Comparison of ENCODE assay signal across 36 mouse cellular contexts in genomic region chr13:53439957-53440356, GRCm38 (mm10). TPM values are rescaled to one million over a fixed set of nuclear protein-coding genes. Genes with fewer than 3 reads are reported as not detected.
"Had no signal": no experiment of that assay in that cellular context is flagged by ENCODE, and none has a peak within 500 bp of the region (broad histone marks: within the 10 kb centered on the region; RNA-seq: fewer than 3 reads in every experiment).

No protein-coding gene starts in this region.

- H3K4me3 ChIP-seq: limb, embryonic 10.5 days; limb, embryonic 12.5 days; limb, embryonic 13.5 days; limb, embryonic 15.5 days; liver, embryonic 12.5 days; liver, embryonic 13.5 days; liver, embryonic 15.5 days; lung, embryonic 15.5 days; megakaryocyte, embryonic 14.5 days; midbrain, embryonic 10.5 days; midbrain, embryonic 12.5 days; midbrain, embryonic 13.5 days; midbrain, embryonic 15.5 days; myocyte had no signal

- H3K4me1 ChIP-seq: liver, embryonic 15.5 days; lung, embryonic 15.5 days; midbrain, embryonic 12.5 days had no signal

- H3K27me3 ChIP-seq: liver, embryonic 12.5 days; liver, embryonic 13.5 days; liver, embryonic 15.5 days; lung, embryonic 15.5 days had no signal

- ATAC-seq: liver, embryonic 12.5 days; liver, postnatal 0 days; lung, postnatal 0 days; midbrain, embryonic 13.5 days; midbrain, embryonic 15.5 days; midbrain, embryonic 16.5 days had no signal

- H3K4me2 ChIP-seq: limb, embryonic 12.5 days; limb, embryonic 13.5 days; limb, embryonic 15.5 days; liver, embryonic 11.5 days; liver, embryonic 12.5 days; liver, embryonic 13.5 days; liver, embryonic 15.5 days; lung, embryonic 14.5 days; lung, embryonic 15.5 days; midbrain, embryonic 11.5 days; midbrain, embryonic 12.5 days; midbrain, embryonic 13.5 days; midbrain, embryonic 15.5 days had no signal

- DNase-seq: left cerebral cortex, postnatal 4 days; liver; liver, embryonic 13.5 days; liver, postnatal 0 days; lung, adult 18-20 months; lung, adult 2 months; lung, embryonic 14.5 days; lung, postnatal 10 days; lung, postnatal 14 days; lung, postnatal 36 days; lung, postnatal 4 days; midbrain, embryonic 14.5 days had no signal

- H3K27ac ChIP-seq: limb, embryonic 10.5 days; limb, embryonic 12.5 days; limb, embryonic 13.5 days; limb, embryonic 15.5 days; liver, embryonic 12.5 days; liver, embryonic 13.5 days; liver, embryonic 14.5 days; liver, embryonic 15.5 days; lung, embryonic 15.5 days; macrophage; midbrain, embryonic 10.5 days; midbrain, embryonic 12.5 days; midbrain, embryonic 13.5 days; midbrain, embryonic 15.5 days had no signal

- H3K9me3 ChIP-seq: limb, embryonic 10.5 days; limb, embryonic 12.5 days; limb, embryonic 13.5 days; limb, embryonic 15.5 days; liver, embryonic 12.5 days; liver, embryonic 13.5 days; liver, embryonic 15.5 days; lung, embryonic 15.5 days; megakaryocyte, embryonic 14.5 days; midbrain, embryonic 10.5 days; midbrain, embryonic 12.5 days; midbrain, embryonic 13.5 days; midbrain, embryonic 15.5 days had no signal

- H3K9ac ChIP-seq: limb, embryonic 12.5 days; limb, embryonic 13.5 days; limb, embryonic 15.5 days; liver, embryonic 12.5 days; liver, embryonic 13.5 days; liver, embryonic 14.5 days; liver, embryonic 15.5 days; liver, postnatal 0 days; lung, embryonic 14.5 days; lung, embryonic 15.5 days; midbrain, embryonic 12.5 days; midbrain, embryonic 13.5 days; midbrain, embryonic 15.5 days had no signal

- H3K36me3 ChIP-seq: limb, embryonic 10.5 days; limb, embryonic 12.5 days; limb, embryonic 13.5 days; limb, embryonic 15.5 days; liver, embryonic 12.5 days; liver, embryonic 13.5 days; liver, embryonic 15.5 days; lung, embryonic 15.5 days; midbrain, embryonic 10.5 days; midbrain, embryonic 12.5 days; midbrain, embryonic 13.5 days; midbrain, embryonic 15.5 days had no signal

RNA-seq across cellular contexts. Expression of gene Msx2, which starts 32.9 kb away (rescaled TPM):
- total RNA-seq: liver, adult 2 months; megakaryocyte progenitor cell, adult 5-6 weeks; megakaryocyte-erythroid progenitor cell, adult 5-6 weeks; monocyte, adult 5-6 weeks had no signal
- polyA plus RNA-seq: liver, adult 2 months; liver, embryonic 15.5 days; liver, embryonic 16.5 days; liver, postnatal 0 days; lung, adult 2 months; macrophage had no signal
